9 mouse cellular contexts compared by ENCODE assay signal in the genomic region with DNA sequence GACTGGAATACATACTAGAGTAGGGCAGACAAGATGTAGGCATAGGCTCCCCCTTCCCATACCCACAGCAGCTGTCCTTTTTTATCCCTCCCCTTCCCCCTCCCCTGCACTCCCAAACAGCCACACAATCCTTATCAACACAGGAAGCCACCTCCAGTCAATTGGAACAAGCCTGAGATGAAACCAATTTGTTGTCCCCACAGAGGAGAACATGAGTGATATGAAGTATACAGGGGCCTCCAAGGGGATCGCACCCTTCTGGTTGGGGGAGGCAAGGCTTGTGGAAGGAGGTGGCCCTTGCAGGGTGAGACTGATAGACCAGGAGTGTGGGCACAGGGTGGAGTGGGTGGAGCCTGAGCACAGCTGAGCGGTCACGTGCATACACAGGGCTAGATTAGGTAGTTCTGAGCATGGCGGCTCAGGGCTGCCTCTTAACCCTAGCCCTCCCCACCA.
DNase-seq lines count a peak whose midpoint lies in the region; ATAC-seq and TF ChIP-seq lines count a peak whose summit lies in the region.
"Had no signal": no experiment of that assay in that cellular context is flagged by ENCODE, and none has a peak within 500 bp of the region (broad histone marks: within the 10 kb centered on the region; RNA-seq: fewer than 3 reads in every experiment).

No protein-coding gene starts in this region.

- no peak overlapping the region for H3K4me3 ChIP-seq in forebrain, embryonic 13.5 days
- no peak overlapping the region for H3K4me3 ChIP-seq in limb, embryonic 14.5 days (replicated peaks; ENCODE audit: low read length)
- no peak overlapping the region for H3K4me3 ChIP-seq in midbrain, postnatal 0 days (ENCODE audit: low read depth, low read length)
- H3K4me3 ChIP-seq: myocyte had no signal

- peak; percentile 45; the same call in 1 of the 2 replicates for ATAC-seq in frontal cortex, adult (ENCODE audit: low TSS enrichment)
- ATAC-seq in forebrain, embryonic 13.5 days: peak; percentile 68
- peak; percentile 78 for ATAC-seq in limb, embryonic 14.5 days (ENCODE audit: low FRiP score, low read depth)
- ATAC-seq in midbrain, postnatal 0 days (ENCODE audit: low FRiP score): peak; percentile 68; the same call in 1 of the 2 replicates
- ATAC-seq in cerebellum, adult (ENCODE audit: insufficient number of reproducible peaks, low FRiP score, low TSS enrichment): no peak

- H3K9ac ChIP-seq in forebrain, embryonic 13.5 days: no peak overlapping the region
- no peak overlapping the region for H3K9ac ChIP-seq in limb, embryonic 14.5 days (ENCODE audit: low read depth, low read length, severe bottlenecking)
- H3K9ac ChIP-seq in midbrain, postnatal 0 days (replicated peaks; ENCODE audit: low read length, poor library complexity, severe bottlenecking): no peak overlapping the region

- no peak for TF ChIP-seq CTCF in midbrain, postnatal 0 days (IDR thresholded peaks at IDR 0.05)

- H3K4me1 ChIP-seq in forebrain, embryonic 13.5 days: peaks cover 66% of the 10 kb centered on the region
- H3K4me1 ChIP-seq in limb, embryonic 14.5 days (ENCODE audit: control insufficient read depth, insufficient read depth, low read length): peaks cover 11% of the 10 kb centered on the region
- H3K4me1 ChIP-seq in midbrain, postnatal 0 days (ENCODE audit: insufficient read depth, low read length): peaks cover 5% of the 10 kb centered on the region

- TF ChIP-seq POLR2A in limb, embryonic 14.5 days (IDR thresholded peaks at IDR 0.05; ENCODE audit: borderline replicate concordance, extremely low read depth, insufficient read depth, insufficient read length): no peak

- 52% methylated on average over 4 of the region's 4 CpGs for WGBS in forebrain, embryonic 13.5 days
- 56% methylated on average over 4 of the region's 4 CpGs for WGBS in limb, embryonic 14.5 days
- 48% methylated on average over 4 of the region's 4 CpGs for WGBS in midbrain, postnatal 0 days

- no peaks in the 10 kb centered on the region for H3K9me3 ChIP-seq in forebrain, embryonic 13.5 days (replicated peaks)
- no peaks in the 10 kb centered on the region for H3K9me3 ChIP-seq in limb, embryonic 14.5 days (ENCODE audit: control insufficient read depth, low read length)
- no peaks in the 10 kb centered on the region for H3K9me3 ChIP-seq in midbrain, postnatal 0 days (ENCODE audit: low read length)

- no peaks in the 10 kb centered on the region for H3K27me3 ChIP-seq in forebrain, embryonic 13.5 days
- no peaks in the 10 kb centered on the region for H3K27me3 ChIP-seq in limb, embryonic 14.5 days (ENCODE audit: control insufficient read depth, insufficient read depth, low read length)
- H3K27me3 ChIP-seq in midbrain, postnatal 0 days (ENCODE audit: insufficient read depth, low read length): no peaks in the 10 kb centered on the region

- H3K27ac ChIP-seq in forebrain, embryonic 13.5 days: peak overlapping the region; percentile 44; the same call in 1 of the 2 replicates
- H3K27ac ChIP-seq in limb, embryonic 14.5 days (replicated peaks; ENCODE audit: low read depth, low read length): no peak overlapping the region
- no peak overlapping the region for H3K27ac ChIP-seq in midbrain, postnatal 0 days (ENCODE audit: low read depth, low read length)

- H3K4me2 ChIP-seq in forebrain, embryonic 13.5 days: no peak overlapping the region
- no peak overlapping the region for H3K4me2 ChIP-seq in limb, embryonic 14.5 days (replicated peaks; ENCODE audit: low read depth, low read length, severe bottlenecking)
- H3K4me2 ChIP-seq in midbrain, postnatal 0 days (ENCODE audit: low read depth, low read length, poor library complexity, severe bottlenecking): no peak overlapping the region

- DNase-seq in frontal cortex, adult 2 months (ENCODE audit: extremely low spot score in 1 of 2, low spot score in 1 of 2): no peak
- DNase-seq in limb, embryonic 14.5 days (ENCODE audit: low spot score): no peak
- DNase-seq in midbrain, postnatal 0 days (ENCODE audit: low spot score): no peak
- no peak for DNase-seq in urinary bladder, postnatal 25 days (ENCODE audit: low spot score)
- DNase-seq in gastrocnemius, adult 8-10 months (ENCODE audit: low spot score in 2 of 2): no peak

- H3K36me3 ChIP-seq in forebrain, embryonic 13.5 days (ENCODE audit: poor library complexity, severe bottlenecking): no peaks in the 10 kb centered on the region
- H3K36me3 ChIP-seq in limb, embryonic 14.5 days (ENCODE audit: control insufficient read depth, insufficient read depth, low read length): no peaks in the 10 kb centered on the region
- H3K36me3 ChIP-seq in midbrain, postnatal 0 days (ENCODE audit: insufficient read depth, low read length): no peaks in the 10 kb centered on the region
